Mouse (Mus musculus) heart, embryonic 14.5 days (tissue): Measurements from ENCODE around the gene Sumf1. TPM values are rescaled to one million over a fixed set of nuclear protein-coding genes. Genes with fewer than 3 reads are reported as not detected.

Experiments used
- ATAC-seq: fragments of 200-750 bp; cut with Nextera tagmentation; 2 replicates; pipeline ENCODE4 v1.8.0; 2017; ENCODE audit warnings: low read depth, moderate TSS enrichment; ENCODE audit not compliant: insufficient number of reproducible peaks, insufficient read depth, low FRiP score
- H3K27ac ChIP-seq, 2 experiments: fragments of 200-500 bp in 1 of 2; fragments of 300-500 bp in 1 of 2; sonication (generic) in 1 of 2; replicated peaks in 1 of 2; 2 replicates each; pipeline ENCODE4 v1.5.1; 2012 to 2014; ENCODE audit warnings: low read depth in 2 of 2, low read length in 2 of 2, control low read depth in 1 of 2, mild to moderate bottlenecking in 1 of 2, mixed read lengths in 1 of 2; ENCODE audit not compliant: control insufficient read depth in 1 of 2, insufficient read depth in 1 of 2
- H3K27me3 ChIP-seq: fragments of 300-500 bp; sonication (generic); 2 replicates; pipeline ENCODE4 v1.6.1; 2014; ENCODE audit warnings: mild to moderate bottlenecking, low read length, control low read depth; ENCODE audit not compliant: control insufficient read depth, insufficient read depth
- H3K36me3 ChIP-seq: fragments of 300-500 bp; sonication (generic); 2 replicates; pipeline ENCODE4 v1.6.1; 2014; ENCODE audit warnings: mild to moderate bottlenecking, control low read depth, low read length, mixed read lengths; ENCODE audit not compliant: control insufficient read depth, insufficient read depth
- H3K4me1 ChIP-seq, 2 experiments: fragments of 200-500 bp in 1 of 2; fragments of 300-500 bp in 1 of 2; sonication (generic) in 1 of 2; 2 replicates each; pipeline ENCODE4 v1.6.1; 2012 to 2014; ENCODE audit warnings: low read length in 2 of 2, control low read depth in 1 of 2, mixed read lengths in 1 of 2; ENCODE audit not compliant: control insufficient read depth in 2 of 2, insufficient read depth in 2 of 2
- H3K4me2 ChIP-seq: fragments of 300-500 bp; sonication (generic); 2 replicates; pipeline ENCODE4 v1.6.1; 2014; ENCODE audit warnings: mild to moderate bottlenecking, low read length
- H3K4me3 ChIP-seq, 2 experiments: fragments of 200-500 bp in 1 of 2; fragments of 300-500 bp in 1 of 2; sonication (generic) in 1 of 2; 2 replicates each; pipeline ENCODE4 v1.5.1; 2012 to 2014; ENCODE audit warnings: low read length in 2 of 2, mild to moderate bottlenecking in 2 of 2, control low read depth in 1 of 2, low read depth in 1 of 2, moderate library complexity in 1 of 2; ENCODE audit not compliant: control insufficient read depth in 1 of 2, insufficient read depth in 1 of 2
- H3K9ac ChIP-seq: fragments of 300-500 bp; sonication (generic); 2 replicates; pipeline ENCODE4 v1.6.1; 2014; ENCODE audit warnings: mild to moderate bottlenecking, low read length
- H3K9me3 ChIP-seq: fragments of 300-500 bp; sonication (generic); 2 replicates; pipeline ENCODE4 v1.6.1; 2016; ENCODE audit warnings: low read length, control low read depth; ENCODE audit not compliant: control insufficient read depth
- WGBS: fragments of 180-500 bp; shearing (Covaris S2); extraction: QIAGEN DNeasy Blood & Tissue Kit; methylation state at CpG from one replicate; pipeline ENCODE4 v1.1.7; 2014; 5-methylcytosine and 5-hydroxymethylcytosine counted together
- polyA plus RNA-seq: library from polyadenylated mRNA; unstranded; fragments of >200 nt; fragmentation: Nextera tagmentation; extraction: Ambion mirVana; gene quantifications from 2 replicates; pipeline ENCODE4 v1.2.1, GENCODE M21; 2014

Sumf1 gene
- polyA plus RNA-seq, 1 experiment from 2014 or later, result 23.8 TPM

GRCm38 (mm10) chr6:108179087-108179486, 6.3 kb downstream of the Sumf1 start:
- 84% methylated on average over 2 of the region's 2 CpGs for WGBS

DNA sequence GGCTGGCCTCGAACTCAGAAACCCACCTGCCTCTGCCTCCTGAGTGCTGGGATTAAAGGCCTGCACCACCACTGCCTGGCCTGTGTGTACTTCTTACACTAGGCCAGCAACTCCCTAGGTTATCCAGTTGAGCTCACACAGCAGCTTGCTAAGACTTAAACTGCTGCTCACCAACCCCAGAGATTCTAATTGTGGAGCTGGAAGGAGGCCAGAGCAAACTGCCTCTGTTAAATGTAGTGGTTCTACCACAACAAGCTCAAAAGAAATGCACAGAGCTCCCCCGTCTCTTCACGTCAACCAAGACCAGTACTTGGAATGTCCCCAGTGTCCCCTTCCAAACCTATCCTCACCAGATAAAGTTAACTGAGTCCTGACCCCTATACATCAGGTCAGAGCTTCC, 11.2 kb downstream of the Sumf1 start:
- no peak overlapping the region for H3K4me3 ChIP-seq
- H3K27me3 ChIP-seq, result no peaks in the 10 kb centered on the region
- no peaks in the 10 kb centered on the region for H3K4me1 ChIP-seq
- H3K36me3 ChIP-seq, result peaks cover 32% of the 10 kb centered on the region
- H3K9ac ChIP-seq, result no peak overlapping the region
- no peak for ATAC-seq
- H3K9me3 ChIP-seq, result no peaks in the 10 kb centered on the region
- H3K27ac ChIP-seq, result no peak overlapping the region
- no peak overlapping the region for H3K4me2 ChIP-seq
- 64% methylated on average over 3 of the region's 3 CpGs for WGBS

More at GRCm38 (mm10) chr6:108179087-108179486, 6.3 kb downstream of the Sumf1 start:
- Histone ChIP-seq H3K4me2 (no peak overlapping the region), H3K9ac (no peak overlapping the region), H3K4me3 (no peak overlapping the region), H3K9me3 (no peaks in the 10 kb centered on the region), H3K27me3 (no peaks in the 10 kb centered on the region), H3K27ac (no peak overlapping the region), H3K36me3 (peaks cover 17% of the 10 kb centered on the region), H3K4me1 (no peaks in the 10 kb centered on the region)
- no peak for ATAC-seq

DNA sequence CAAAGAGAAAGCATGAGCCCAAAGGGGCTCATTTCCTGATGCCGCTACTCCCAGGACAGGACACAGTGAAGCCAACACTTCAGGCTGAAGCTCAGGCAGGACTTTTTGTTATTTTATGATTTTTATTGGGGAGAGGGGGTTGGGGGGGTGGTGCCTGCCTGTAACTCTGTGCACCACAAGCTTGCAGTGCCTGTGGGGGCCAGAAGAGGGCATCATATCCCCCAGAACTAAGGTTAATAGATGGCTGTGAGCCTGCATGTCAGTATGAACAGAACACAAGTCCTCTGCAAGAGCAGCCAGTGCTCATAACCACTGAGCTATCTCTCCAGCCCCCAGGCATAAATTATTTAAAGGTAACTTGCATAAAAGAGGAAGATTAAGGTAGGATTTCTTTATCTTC, 13.2 kb downstream of the Sumf1 start:
- 97% methylated on average over 1 of the region's 1 CpGs for WGBS
- H3K27me3 ChIP-seq, result no peaks in the 10 kb centered on the region

DNA sequence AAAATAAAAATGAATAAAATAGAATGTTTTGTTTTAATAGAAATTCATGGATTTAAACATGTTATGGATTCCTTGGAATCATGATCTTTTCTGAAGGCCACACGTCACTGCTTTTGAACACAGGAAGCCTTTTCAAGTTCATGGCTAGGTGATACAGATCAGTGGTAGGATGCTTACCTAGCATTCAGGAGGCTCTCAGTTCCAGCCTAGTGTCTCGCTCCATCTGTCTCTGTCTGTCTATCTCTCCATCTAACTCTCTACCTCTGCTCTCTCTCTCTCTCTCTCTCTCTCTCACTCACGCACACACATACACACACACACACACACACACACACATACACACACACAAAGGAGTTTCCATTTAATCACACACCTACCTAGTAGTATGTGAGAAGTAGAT, 15.9 kb downstream of the Sumf1 start:
- Histone ChIP-seq H3K36me3 (peaks cover 17% of the 10 kb centered on the region), H3K9me3 (no peaks in the 10 kb centered on the region), H3K9ac (no peak overlapping the region), H3K4me1 (no peaks in the 10 kb centered on the region), H3K27ac (no peak overlapping the region), H3K27me3 (no peaks in the 10 kb centered on the region), H3K4me2 (no peak overlapping the region), H3K4me3 (no peak overlapping the region)
- ATAC-seq, result no peak
- WGBS, result 94% methylated on average over 3 of the region's 3 CpGs

More for the DNA sequence above, 13.2 kb downstream of the Sumf1 start:
- no peak overlapping the region for H3K27ac ChIP-seq
- ATAC-seq, result no peak
- H3K4me1 ChIP-seq, result no peaks in the 10 kb centered on the region
- no peaks in the 10 kb centered on the region for H3K9me3 ChIP-seq
- H3K4me2 ChIP-seq, result no peak overlapping the region
- H3K9ac ChIP-seq, result no peak overlapping the region
- no peak overlapping the region for H3K4me3 ChIP-seq
- peaks cover 32% of the 10 kb centered on the region for H3K36me3 ChIP-seq

GRCm38 (mm10) chr6:108168723-108169122, 16.7 kb downstream of the Sumf1 start:
- Histone ChIP-seq H3K27me3 (no peaks in the 10 kb centered on the region), H3K4me3 (no peak overlapping the region), H3K9me3 (no peaks in the 10 kb centered on the region), H3K4me2 (no peak overlapping the region), H3K36me3 (peaks cover 15% of the 10 kb centered on the region), H3K9ac (no peak overlapping the region), H3K27ac (no peak overlapping the region), H3K4me1 (no peaks in the 10 kb centered on the region)
- no peak for ATAC-seq
- WGBS, result 88% methylated on average over 6 of the region's 6 CpGs

DNA sequence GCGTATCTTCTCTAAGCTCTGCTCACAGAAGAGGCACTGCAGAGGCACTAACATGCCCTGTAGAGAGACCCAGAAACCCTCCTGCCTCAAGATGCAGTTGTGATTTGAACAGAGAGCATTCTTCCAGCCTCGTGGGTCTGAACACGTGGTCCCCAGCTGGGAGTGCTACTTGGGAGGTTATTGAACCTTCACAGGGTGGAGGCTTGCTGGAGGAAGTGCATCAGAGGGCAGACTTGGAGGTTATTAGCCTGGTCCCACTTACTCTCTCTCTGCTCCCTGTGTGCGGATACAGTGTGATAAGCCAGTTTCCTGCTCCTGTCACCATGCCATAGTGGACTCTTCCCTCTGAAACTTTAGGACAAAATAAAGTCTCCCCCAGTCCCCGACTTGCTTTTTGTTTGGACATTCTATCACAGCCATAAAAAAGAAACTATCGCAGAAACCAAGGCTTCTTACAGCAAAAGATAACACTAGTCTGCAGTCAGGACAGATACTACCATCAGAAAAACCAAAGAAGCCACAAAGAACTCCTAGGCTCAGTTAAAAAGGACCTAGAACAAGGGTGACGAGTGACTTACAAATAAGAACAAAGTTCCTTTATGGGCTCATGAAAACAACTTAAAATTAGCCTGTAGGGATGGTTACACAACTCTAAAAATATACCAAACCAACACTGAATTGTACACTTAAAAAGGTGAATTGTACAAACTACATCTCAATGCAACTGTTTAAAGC, 17.3 kb downstream of the Sumf1 start:
- no peak overlapping the region for H3K4me2 ChIP-seq
- H3K27me3 ChIP-seq, result no peaks in the 10 kb centered on the region
- no peak overlapping the region for H3K4me3 ChIP-seq
- H3K27ac ChIP-seq, result no peak overlapping the region
- H3K36me3 ChIP-seq, result peaks cover 14% of the 10 kb centered on the region
- H3K4me1 ChIP-seq, result no peaks in the 10 kb centered on the region
- WGBS, result 63% methylated on average over 7 of the region's 7 CpGs
- no peaks in the 10 kb centered on the region for H3K9me3 ChIP-seq
- no peak for ATAC-seq
- no peak overlapping the region for H3K9ac ChIP-seq

DNA sequence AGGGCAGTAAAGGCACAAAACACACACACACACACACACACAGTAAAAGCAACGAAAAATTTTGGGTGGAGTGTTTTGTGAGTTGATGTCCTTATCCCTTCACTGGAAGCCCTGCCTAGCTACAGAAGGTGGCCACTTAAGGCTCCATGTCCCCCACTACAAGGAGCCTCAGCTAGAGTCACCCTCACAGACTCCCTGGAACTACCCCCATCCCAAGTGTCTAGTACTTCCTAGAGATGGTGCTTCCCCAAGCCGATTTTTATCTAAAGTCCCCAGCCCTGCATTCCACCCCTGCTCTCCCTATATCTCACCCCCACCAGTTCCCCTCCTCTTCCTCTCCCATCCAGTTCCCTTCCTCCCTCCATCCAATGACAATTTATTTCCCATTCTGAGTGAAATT, 19.8 kb downstream of the Sumf1 start:
- no peak overlapping the region for H3K27ac ChIP-seq
- no peak overlapping the region for H3K9ac ChIP-seq
- no peaks in the 10 kb centered on the region for H3K9me3 ChIP-seq
- H3K4me3 ChIP-seq, result no peak overlapping the region
- no peak overlapping the region for H3K4me2 ChIP-seq
- no peaks in the 10 kb centered on the region for H3K27me3 ChIP-seq
- no peaks in the 10 kb centered on the region for H3K36me3 ChIP-seq
- no peak for ATAC-seq
- no peaks in the 10 kb centered on the region for H3K4me1 ChIP-seq
- WGBS, result 58% methylated on average over 2 of the region's 2 CpGs

- H3K4me2 ChIP-seq, result no peak overlapping the region
- H3K9ac ChIP-seq, result no peak overlapping the region
- H3K4me3 ChIP-seq, result no peak overlapping the region
- H3K36me3 ChIP-seq, result no peaks in the 10 kb centered on the region
- WGBS, result 81% methylated on average over 5 of the region's 5 CpGs
- H3K4me1 ChIP-seq, result no peaks in the 10 kb centered on the region
- H3K9me3 ChIP-seq, result no peaks in the 10 kb centered on the region
- no peaks in the 10 kb centered on the region for H3K27me3 ChIP-seq
- H3K27ac ChIP-seq, result no peak overlapping the region
- ATAC-seq, result no peak
Observed at GRCm38 (mm10) chr6:108164935-108165334, 20.4 kb downstream of the Sumf1 start.
